Mouse (Mus musculus): ENCODE measurements around the gene Clint1. TPM values are rescaled to one million over a fixed set of nuclear protein-coding genes. Genes with fewer than 3 reads are reported as not detected.

Gene Clint1
- total RNA-seq, 2 experiments from 2014 or later = 133 TPM

Other genes starting within 250 kb of the Clint1 start
- 5.2 and 6.3 TPM in 2 replicates for gene Lsm11, start 92.9 kb downstream of the Clint1 start, total RNA-seq (2015)
- 3.1 and 4.2 TPM in 2 replicates for gene Lsm11, start 92.9 kb downstream of the Clint1 start, total RNA-seq (2017)
- 13.3 and 20.2 TPM in 2 replicates for gene Thg1l, start 103.4 kb downstream of the Clint1 start, total RNA-seq (2015)
- gene Thg1l, start 103.4 kb downstream of the Clint1 start, total RNA-seq (2017) = 24.5 and 31.5 TPM in 2 replicates
- not detected in 2 replicates for gene Sox30, start 128.3 kb downstream of the Clint1 start, total RNA-seq (2015)
- not detected in 2 replicates for gene Sox30, start 128.3 kb downstream of the Clint1 start, total RNA-seq (2017)
- gene Gm12166, start 200.3 kb downstream of the Clint1 start, total RNA-seq (2015) = 18.5 and 19.4 TPM in 2 replicates
- 13.0 and 26.7 TPM in 2 replicates for gene Gm12166, start 200.3 kb downstream of the Clint1 start, total RNA-seq (2017)
- gene Adam19, start 203.9 kb downstream of the Clint1 start, total RNA-seq (2015) = 0.49 and 0.76 TPM in 2 replicates
- 0.46 and 0.64 TPM in 2 replicates for gene Adam19, start 203.9 kb downstream of the Clint1 start, total RNA-seq (2017)

Measured in megakaryocyte progenitor cell, adult 5-6 weeks (primary cell).